Mouse (Mus musculus) olfactory bulb, adult 2 months (tissue): Measurements from ENCODE around the gene Bzw2. TPM values are rescaled to one million over a fixed set of nuclear protein-coding genes. Genes with fewer than 3 reads are reported as not detected.

Experiments
- H3K27ac ChIP-seq: fragments of 200-500 bp; 2 replicates; pipeline ENCODE4 v1.5.1; 2012; ENCODE audit warnings: low read depth, low read length; ENCODE audit not compliant: insufficient read depth
- H3K4me1 ChIP-seq: fragments of 200-500 bp; 2 replicates; pipeline ENCODE4 v1.6.1; 2012; ENCODE audit warnings: low read length; ENCODE audit not compliant: control insufficient read depth, insufficient read depth
- H3K4me3 ChIP-seq: fragments of 200-500 bp; 2 replicates; pipeline ENCODE4 v1.5.1; 2012; ENCODE audit warnings: mild to moderate bottlenecking, low read depth, low read length, moderate library complexity; ENCODE audit not compliant: insufficient read depth
- CTCF ChIP-seq: fragments of 200-500 bp; IDR thresholded peaks from 2 replicates; pipeline ENCODE4 v1.5.1; 2012; ENCODE audit warnings: low read depth, mild to moderate bottlenecking, low read length, moderate library complexity; ENCODE audit not compliant: insufficient read depth
- POLR2A ChIP-seq: fragments of 200-500 bp; IDR thresholded peaks from 2 replicates; pipeline ENCODE4 v1.6.1; 2012; ENCODE audit warnings: mild to moderate bottlenecking, low read depth, low read length, moderate library complexity; ENCODE audit not compliant: insufficient read depth
- WGBS: fragments of 180-500 bp; shearing (Covaris S2); methylation state at CpG from one replicate; pipeline ENCODE4 v1.1.7; 2018; 5-methylcytosine and 5-hydroxymethylcytosine counted together
- polyA plus RNA-seq: library from polyadenylated mRNA; stranded (reverse); fragments of >200 nt; gene quantifications from 2 replicates; pipeline ENCODE4 v1.2.4, GENCODE M21; 2012; ENCODE audit warnings: low replicate concordance; ENCODE audit not compliant: missing spikeins, insufficient read depth, insufficient read length

The Bzw2 gene
- polyA plus RNA-seq, 1 experiment, result not detected

GRCm38 (mm10) chr12:36112081-36112480, 45.8 kb downstream of the Bzw2 start:
- Histone ChIP-seq H3K4me1 (no peaks in the 10 kb centered on the region), H3K4me3 (no peak overlapping the region), H3K27ac (no peak overlapping the region)
- WGBS, result 91% methylated on average over 3 of the region's 3 CpGs
- TF ChIP-seq POLR2A (no peak), CTCF (no peak)

GRCm38 (mm10) chr12:36111110-36111509, 46.8 kb downstream of the Bzw2 start:
- no peaks in the 10 kb centered on the region for H3K4me1 ChIP-seq
- H3K27ac ChIP-seq, result no peak overlapping the region
- no peak for TF ChIP-seq POLR2A
- TF ChIP-seq CTCF, result no peak
- H3K4me3 ChIP-seq, result no peak overlapping the region
- 95% methylated on average over 5 of the region's 5 CpGs for WGBS

DNA sequence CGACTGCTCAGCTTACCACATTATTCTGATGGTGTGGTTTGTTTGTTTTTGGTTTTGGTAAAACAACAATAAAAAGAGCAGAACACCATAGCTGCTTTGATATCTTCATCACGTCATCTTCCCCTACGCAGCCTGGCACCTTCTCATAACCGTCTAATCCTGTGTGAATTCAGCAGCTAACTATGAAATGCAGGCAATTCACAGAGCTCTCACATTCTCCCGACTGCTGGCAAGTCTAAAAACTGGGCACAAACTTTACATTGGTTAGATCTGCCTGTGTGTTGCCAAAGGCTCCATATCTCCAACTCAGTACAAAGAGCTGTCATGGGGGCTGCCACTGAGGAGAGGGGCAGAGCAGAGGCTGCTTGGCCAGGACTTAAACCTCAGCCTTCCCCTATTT, 47.4 kb downstream of the Bzw2 start:
- 82% methylated on average over 5 of the region's 5 CpGs for WGBS
- Histone ChIP-seq H3K4me1 (no peaks in the 10 kb centered on the region), H3K27ac (no peak overlapping the region), H3K4me3 (no peak overlapping the region)
- TF ChIP-seq POLR2A, result no peak
- TF ChIP-seq CTCF, result no peak

- Histone ChIP-seq H3K27ac (no peak overlapping the region), H3K4me3 (no peak overlapping the region), H3K4me1 (peaks cover 5% of the 10 kb centered on the region)
- no peak for TF ChIP-seq POLR2A
- no peak for TF ChIP-seq CTCF
- 95% methylated on average over 5 of the region's 5 CpGs for WGBS
These were observed 49.4 kb downstream of the Bzw2 start for GRCm38 (mm10) chr12:36108442-36108841.

GRCm38 (mm10) chr12:36103592-36103910, 54.3 kb downstream of the Bzw2 start:
- Histone ChIP-seq H3K4me3 (no peak overlapping the region), H3K4me1 (peaks cover 8% of the 10 kb centered on the region), H3K27ac (no peak overlapping the region)
- 25% methylated on average over 4 of the region's 4 CpGs for WGBS
- TF ChIP-seq POLR2A (no peak), CTCF (no peak)

DNA sequence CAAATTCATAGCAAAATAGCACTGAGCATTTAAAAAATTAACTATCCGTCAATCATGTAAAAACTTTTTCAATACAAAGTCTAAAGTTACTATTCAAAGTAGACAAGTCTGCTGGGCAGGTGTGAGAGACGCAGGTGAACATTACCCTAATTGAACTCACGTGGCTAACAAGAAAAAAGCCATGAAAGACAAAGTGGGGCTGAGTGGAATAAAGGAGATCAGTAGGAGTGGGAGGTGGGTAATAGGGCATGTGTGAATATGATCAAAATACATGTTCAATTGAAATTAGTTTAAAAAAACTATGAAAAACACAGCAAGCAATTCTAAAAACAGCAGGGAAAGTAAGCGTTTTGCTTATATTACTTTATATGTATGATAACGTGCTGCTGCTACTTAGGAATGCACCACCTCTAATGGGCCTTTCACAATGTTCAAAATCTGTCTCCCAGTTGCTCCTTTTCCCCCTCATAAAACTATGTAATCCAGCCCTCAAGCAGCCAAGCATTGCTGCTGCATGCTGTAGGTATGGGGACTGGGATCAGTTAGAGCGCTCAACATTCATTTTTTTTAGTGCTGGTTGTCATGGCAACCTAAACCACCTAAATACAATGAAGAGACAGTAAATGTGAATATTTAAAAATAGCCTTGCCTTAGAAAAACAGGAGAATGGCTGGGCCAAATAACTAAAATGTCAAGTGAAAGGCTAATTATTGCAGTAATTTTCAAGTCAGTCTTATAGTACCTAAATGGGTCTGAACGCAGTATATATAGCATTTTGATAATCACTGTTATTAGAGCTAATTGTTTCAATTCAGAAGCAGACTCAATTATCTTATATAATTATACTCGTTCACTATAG, 54.9 kb downstream of the Bzw2 start:
- Histone ChIP-seq H3K4me3 (no peak overlapping the region), H3K4me1 (peaks cover 8% of the 10 kb centered on the region), H3K27ac (no peak overlapping the region)
- TF ChIP-seq POLR2A (no peak), CTCF (no peak)
- WGBS, result 53% methylated on average over 8 of the region's 8 CpGs

GRCm38 (mm10) chr12:36095371-36095880, 62.5 kb downstream of the Bzw2 start:
- 55% methylated on average over 7 of the region's 7 CpGs for WGBS
- Histone ChIP-seq H3K27ac (no peak overlapping the region), H3K4me1 (no peaks in the 10 kb centered on the region), H3K4me3 (no peak overlapping the region)
- TF ChIP-seq CTCF, result no peak

DNA sequence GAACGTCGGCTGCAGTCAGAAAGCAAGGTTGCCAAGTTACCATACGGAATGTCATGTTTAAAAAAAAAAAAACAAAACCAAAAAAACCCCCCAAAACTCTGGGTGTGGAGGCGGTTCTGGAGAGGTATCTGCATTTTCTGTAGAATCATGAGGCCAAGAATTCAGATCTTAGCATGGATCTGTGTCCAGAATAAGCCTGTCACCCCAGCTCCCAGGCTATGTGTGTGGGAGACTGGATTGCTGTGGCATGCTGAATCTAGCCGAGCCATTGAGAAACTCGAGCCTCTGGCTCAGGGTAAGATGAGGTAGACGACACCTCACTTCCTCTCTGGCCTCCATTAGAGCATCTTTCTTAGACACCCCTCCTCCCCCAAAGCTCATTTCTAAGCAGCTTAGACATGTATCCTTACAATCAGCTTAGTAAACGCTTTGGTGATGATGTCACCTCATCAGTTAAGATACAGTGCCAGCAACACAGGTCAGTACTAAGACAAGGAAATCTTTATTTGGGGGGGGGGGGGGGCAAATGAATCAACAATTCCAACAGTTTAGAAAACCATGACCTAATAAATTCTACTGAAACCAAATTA, 64.7 kb downstream of the Bzw2 start:
- 74% methylated on average over 8 of the region's 8 CpGs for WGBS
- TF ChIP-seq POLR2A (no peak), CTCF (no peak)
- no peaks in the 10 kb centered on the region for H3K4me1 ChIP-seq
- H3K4me3 ChIP-seq, result no peak overlapping the region
- H3K27ac ChIP-seq, result no peak overlapping the region

GRCm38 (mm10) chr12:36091964-36092363, 65.9 kb downstream of the Bzw2 start:
- Histone ChIP-seq H3K4me3 (no peak overlapping the region), H3K27ac (no peak overlapping the region), H3K4me1 (no peaks in the 10 kb centered on the region)
- TF ChIP-seq CTCF (no peak), POLR2A (no peak)
- WGBS, result 92% methylated on average over 10 of the region's 10 CpGs

- no peaks in the 10 kb centered on the region for H3K4me1 ChIP-seq
- no peak overlapping the region for H3K27ac ChIP-seq
- H3K4me3 ChIP-seq, result no peak overlapping the region
- 46% methylated on average over 6 of the region's 6 CpGs for WGBS
- TF ChIP-seq POLR2A (no peak), CTCF (no peak)
These were observed 68.7 kb downstream of the Bzw2 start for GRCm38 (mm10) chr12:36089221-36089620.
